Mouse (Mus musculus): Measurements from ENCODE around the gene D430041D05Rik.

The D430041D05Rik gene

DNA sequence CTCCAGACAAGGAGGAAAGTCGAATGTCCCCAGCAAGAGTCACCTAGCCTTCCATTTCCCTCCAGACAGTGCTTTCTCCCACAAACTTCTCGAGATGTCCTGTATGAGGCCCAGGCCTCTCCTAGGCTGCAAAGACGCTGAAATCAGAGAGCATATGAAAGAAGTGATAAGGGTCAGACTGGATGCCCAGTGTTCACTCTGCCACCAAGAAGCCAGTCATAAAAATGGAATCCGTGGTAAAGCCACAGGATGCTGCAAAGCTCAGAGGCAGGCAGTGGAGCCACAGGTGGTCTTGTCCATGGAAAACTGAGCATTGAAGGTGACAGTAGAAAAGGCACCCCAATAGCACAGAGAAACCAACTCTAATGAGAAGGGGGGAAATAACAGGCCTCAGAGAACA is 2.9 kb downstream of the D430041D05Rik start:
- DNase-seq, result no peak

DNA sequence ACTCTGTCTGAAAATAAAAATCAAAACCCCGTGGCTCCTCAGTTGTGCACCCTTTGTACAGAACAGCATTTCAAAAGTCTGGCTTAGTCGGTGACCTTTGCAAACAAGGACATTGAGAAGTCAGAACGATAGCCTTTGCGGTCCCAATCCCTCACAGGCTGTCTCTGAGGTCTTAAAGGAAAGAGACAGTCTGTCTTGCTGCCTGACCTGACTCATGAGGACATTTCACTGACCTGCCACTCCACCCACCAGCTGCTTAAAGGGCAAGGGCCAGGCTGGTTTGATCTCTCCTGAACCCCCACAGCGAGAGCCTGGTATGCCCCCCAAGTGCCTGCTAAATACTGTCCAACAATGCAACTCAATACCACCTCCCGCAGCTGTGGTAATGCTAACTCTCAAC is 6.8 kb downstream of the D430041D05Rik start:
- DNase-seq, result no peak

GRCm38 (mm10) chr2:104398651-104399290 is 12.0 kb downstream of the D430041D05Rik start:
- DNase-seq, result no peak

DNA sequence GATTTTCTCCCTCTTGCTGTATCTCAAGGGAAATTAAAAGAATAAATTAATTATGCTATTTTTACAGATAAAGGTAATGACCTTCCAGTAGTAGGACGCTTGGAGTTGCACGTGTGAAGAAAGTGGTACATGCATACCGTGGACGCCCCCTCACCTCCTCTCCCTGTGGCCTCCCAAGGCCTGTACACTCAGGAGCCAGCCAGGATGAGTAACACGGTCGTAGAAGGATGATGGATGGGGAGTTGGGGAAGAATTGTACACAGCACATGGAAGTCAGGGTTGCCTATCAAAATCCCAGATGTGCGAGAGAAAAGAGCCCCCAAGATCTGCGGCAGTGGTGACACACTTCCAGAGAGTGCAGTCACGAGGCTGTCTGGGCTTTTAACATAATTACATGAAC is 14.9 kb downstream of the D430041D05Rik start:
- no peak for DNase-seq

DNA sequence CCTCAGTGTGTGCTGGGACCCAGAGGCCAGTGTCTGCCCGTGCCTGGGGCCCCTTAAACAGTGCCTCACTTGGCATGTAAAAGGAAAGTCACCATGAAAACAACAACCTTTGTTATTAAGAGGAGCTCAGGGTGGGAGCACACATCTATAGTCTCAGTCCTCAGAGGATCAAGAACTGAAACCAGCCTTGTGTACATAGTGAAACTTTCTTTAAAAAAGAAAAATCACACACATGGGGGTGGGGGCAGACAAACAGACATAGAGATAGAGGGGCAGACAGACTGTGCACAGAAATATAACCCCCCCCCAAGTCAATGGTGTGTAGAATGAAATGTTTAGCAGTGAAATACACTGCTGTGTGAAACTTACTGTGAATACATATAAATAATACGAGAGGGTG is 16.0 kb downstream of the D430041D05Rik start:
- no peak for DNase-seq

- no peak for DNase-seq
Observed at GRCm38 (mm10) chr2:104392700-104393312, 18.0 kb downstream of the D430041D05Rik start.

- no peak for DNase-seq
Observed at GRCm38 (mm10) chr2:104389231-104389630, 21.6 kb downstream of the D430041D05Rik start.

DNA sequence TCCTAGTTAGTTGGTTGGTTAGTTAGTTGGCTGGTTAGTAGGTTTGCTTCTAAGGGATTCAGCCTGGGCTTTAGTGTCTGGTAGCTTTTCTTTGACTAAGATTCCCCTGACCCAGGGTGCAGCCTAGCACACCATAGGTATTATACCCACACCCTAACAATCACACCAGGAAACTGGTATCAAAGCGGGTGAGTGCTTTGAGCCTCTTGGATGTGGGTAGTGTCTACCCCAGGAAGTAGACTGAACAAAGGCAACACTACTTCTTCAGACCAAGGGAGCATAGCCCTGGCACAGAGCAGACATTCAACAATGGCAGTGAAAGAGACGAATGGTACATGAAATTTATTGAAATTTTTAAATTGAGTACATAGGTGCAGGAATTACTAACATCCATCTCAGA is 24.9 kb downstream of the D430041D05Rik start:
- DNase-seq, result no peak

- DNase-seq, result no peak
Observed at GRCm38 (mm10) chr2:104383589-104383988, 27.2 kb downstream of the D430041D05Rik start.

GRCm38 (mm10) chr2:104382813-104383212 is 28.0 kb downstream of the D430041D05Rik start:
- no peak for DNase-seq

DNA sequence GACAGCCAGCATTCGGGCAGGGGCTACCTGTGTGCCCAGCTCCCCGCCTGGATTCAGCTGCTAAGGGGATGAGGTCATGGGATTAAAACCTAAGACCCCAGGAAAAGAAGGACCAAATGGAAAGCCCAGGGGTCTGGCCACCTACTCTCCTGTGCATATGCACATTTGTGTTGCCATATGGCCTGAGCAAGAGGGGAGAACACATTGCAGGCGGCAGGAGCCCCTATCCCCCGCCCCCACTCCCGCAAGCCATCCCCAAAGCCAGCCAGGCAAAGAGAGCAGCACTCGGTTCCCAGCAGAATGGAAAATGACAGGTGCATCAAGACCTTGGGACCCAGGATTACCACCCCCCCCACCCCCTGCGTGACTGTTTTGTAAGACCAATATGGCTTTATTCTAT is 31.5 kb downstream of the D430041D05Rik start:
- DNase-seq, result no peak

- DNase-seq, result no peak
Observed at GRCm38 (mm10) chr2:104378791-104379190, 32.0 kb downstream of the D430041D05Rik start.

GRCm38 (mm10) chr2:104377990-104378389 is 32.8 kb downstream of the D430041D05Rik start:
- DNase-seq, result peak; percentile 30 to 56

- DNase-seq, result no peak
Observed at GRCm38 (mm10) chr2:104372156-104372555, 38.7 kb downstream of the D430041D05Rik start.

DNA sequence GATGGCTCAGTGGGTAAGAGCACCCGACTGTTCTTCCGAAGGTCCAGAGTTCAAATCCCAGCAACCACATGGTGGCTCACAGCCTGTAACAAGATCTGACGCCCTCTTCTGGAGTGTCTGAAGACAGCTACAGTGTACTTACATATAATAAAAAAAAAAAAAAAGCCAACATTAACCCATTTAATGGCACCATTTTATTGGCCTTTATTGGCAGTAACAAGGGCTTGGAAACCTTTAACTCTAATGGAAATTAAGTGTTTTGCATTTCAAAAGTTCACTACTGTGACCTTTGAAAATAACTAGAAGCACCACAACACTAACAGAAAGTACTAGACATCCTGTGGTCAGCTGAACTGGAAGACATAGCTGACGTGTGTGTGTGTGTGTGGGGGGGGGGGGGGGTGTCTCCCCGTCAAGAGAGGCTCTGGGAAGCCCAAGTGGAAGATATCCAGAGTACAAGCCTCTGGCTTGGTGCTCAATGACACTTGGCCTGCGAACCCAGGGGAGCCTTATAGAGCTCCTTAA is 39.1 kb downstream of the D430041D05Rik start:
- DNase-seq, result no peak

GRCm38 (mm10) chr2:104367836-104368298 is 42.9 kb downstream of the D430041D05Rik start:
- DNase-seq, result peak; percentile 57 to 84

GRCm38 (mm10) chr2:104367291-104367690 is 43.5 kb downstream of the D430041D05Rik start:
- DNase-seq, result peak; percentile 42 to 82

DNA sequence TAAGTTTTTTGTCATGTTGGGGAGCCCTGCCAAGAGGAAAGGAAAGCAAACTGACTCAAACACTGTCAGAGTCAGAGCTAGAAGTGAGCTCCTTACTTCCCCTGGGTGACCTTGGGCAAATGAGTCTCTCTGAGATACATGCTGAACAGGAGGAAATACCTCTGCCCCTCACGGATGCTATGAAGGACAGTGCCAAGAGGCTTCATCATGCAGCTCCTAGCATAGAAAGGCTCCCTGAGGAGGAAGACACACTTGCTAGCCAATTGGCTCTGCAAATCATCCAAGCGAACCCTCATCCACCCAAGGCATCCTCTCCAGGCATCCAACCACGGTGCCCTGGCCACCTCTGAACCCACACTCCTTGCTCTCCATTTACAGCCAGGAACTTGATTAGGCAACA is 51.5 kb downstream of the D430041D05Rik start:
- no peak for DNase-seq

DNA sequence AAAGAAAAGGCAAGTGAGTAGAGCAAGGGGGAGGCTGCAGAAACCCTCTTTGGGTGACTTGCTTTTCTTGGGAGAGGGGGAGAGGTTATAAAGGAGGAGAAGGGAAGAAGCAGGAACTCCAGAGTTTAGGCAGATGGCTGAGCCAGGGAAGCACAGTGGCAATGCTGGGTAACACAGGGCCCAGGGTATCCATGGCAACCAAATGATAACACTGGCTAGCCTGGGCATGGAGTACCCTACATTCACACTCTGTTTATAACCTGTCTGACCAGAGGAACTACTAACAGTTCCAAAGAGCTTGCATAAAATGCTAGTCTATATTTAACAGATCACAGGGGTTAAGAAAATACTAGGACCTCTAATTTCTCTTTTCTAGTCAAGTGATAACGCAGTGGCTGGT is 51.9 kb downstream of the D430041D05Rik start:
- DNase-seq, result no peak

DNA sequence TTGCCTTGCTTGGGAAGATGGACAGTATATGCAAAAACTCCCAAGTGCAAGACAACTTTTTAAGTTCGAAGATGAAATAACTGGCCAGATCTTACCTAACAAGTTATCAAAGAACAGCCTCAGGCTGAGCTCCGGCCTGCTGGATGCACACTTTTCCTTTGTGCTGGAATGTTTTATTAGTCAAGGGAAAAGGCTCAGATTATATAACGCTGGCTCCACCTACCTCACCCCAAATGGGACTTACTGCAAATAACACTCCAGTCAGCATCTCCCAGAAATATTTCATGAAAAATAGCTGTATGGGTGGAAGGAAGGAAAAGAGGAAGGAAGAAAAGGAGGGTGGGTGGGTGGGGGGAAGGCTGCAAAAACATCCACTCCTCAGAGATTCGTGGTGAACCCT is 54.3 kb downstream of the D430041D05Rik start:
- no peak for DNase-seq

GRCm38 (mm10) chr2:104354117-104354516 is 56.7 kb downstream of the D430041D05Rik start:
- DNase-seq, result no peak

DNA sequence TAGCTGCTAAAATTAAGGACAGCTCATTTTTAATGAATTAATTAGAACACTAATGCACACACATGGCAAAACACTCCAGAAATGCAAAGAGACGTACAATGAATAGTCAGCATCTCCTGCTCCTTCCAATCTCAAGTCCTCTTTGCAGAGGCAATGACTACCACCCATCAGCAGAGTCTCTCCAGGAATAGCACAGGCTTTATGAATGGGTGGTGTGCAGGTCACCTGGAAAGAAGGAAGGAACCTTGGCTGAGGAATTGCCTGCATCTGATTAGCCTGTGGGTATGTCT is 58.7 kb downstream of the D430041D05Rik start:
- no peak for DNase-seq

GRCm38 (mm10) chr2:104351415-104352203 is 59.2 kb downstream of the D430041D05Rik start:
- DNase-seq, result no peak

DNA sequence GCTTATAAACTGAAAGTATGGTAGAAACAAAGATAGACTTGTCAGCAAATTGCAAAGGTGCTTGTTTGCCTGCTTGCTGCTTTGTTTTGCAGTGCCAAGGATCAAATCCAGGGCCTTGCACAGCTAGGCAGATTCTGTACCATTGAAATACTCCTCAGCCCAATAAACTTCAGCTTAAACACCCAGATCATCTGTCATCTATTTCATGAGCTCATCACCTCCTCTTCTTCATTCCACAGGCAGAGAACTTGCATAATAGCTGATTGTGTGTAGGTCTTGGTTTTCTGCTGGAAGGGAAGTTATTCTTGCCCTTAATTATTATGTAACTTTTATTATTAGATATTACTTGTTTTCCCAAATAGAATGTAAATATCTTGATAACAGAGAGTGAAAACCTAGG is 73.2 kb downstream of the D430041D05Rik start:
- no peak for DNase-seq

All from lung, postnatal 4 days (tissue).